ENCODE assay signal across 8 mouse cellular contexts in the genomic region with DNA sequence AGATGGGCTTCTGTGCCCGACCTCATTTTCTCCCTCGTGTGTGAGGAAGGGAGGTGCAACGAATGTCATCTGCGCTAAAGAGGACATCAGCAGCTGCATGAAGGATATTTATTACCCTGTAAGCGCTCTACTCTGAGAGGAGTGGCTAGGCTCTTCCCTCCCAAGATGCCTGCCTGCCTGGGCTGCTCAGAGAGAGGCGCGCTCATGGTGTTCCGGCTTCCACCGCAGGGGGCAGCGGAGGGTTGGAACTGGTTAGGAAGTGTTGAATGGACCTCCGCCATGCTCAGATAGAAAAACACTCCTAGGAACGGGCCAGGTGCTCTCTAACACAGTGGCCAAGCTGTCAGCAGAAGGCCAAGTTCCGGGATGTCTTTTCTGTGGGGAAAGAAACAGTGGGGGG. TPM values are rescaled to one million over a fixed set of nuclear protein-coding genes. Genes with fewer than 3 reads are reported as not detected.
A peak's percentile ranks its signal among the peaks of the same experiment; 100 is the strongest.
DNase-seq lines count a peak whose midpoint lies in the region; ATAC-seq and TF ChIP-seq lines count a peak whose summit lies in the region.

No protein-coding gene starts in this region.

- no peaks in the 10 kb centered on the region for H3K27me3 ChIP-seq in lung, embryonic 16.5 days (ENCODE audit: control insufficient read depth, insufficient read depth, low read depth, low read length)

- H3K4me2 ChIP-seq in lung, embryonic 16.5 days (ENCODE audit: low read depth, low read length) = peak overlapping the region; percentile 48

- H3K9me3 ChIP-seq in lung, embryonic 16.5 days (ENCODE audit: control insufficient read depth, low read length) = no peaks in the 10 kb centered on the region

- TF ChIP-seq CTCF in brain, embryonic 14.5 days (IDR thresholded peaks at IDR 0.05; ENCODE audit: borderline replicate concordance, extremely low read depth, insufficient read depth, insufficient read length) = peak; percentile 78

- H3K9ac ChIP-seq in lung, embryonic 16.5 days (ENCODE audit: low read length) = no peak overlapping the region

- TF ChIP-seq POLR2A in brain, embryonic 14.5 days (IDR thresholded peaks at IDR 0.05; ENCODE audit: borderline replicate concordance, extremely low read depth, insufficient read depth, insufficient read length, poor library complexity, severe bottlenecking) = no peak

- 4% methylated on average over 13 of the region's 13 CpGs for WGBS in lung, embryonic 16.5 days

- DNase-seq in NIH3T3 (ENCODE audit: low read depth) = peak; percentile 20
- DNase-seq in brain, embryonic 14.5 days (ENCODE audit: low read depth) = peak; percentile 91
- DNase-seq in heart, postnatal 4 days = peak; percentile 87
- peak; percentile 53 to 81 for DNase-seq in layer of hippocampus, adult 18-20 months (ENCODE audit: low spot score in 2 of 2)
- peak; percentile 92 for DNase-seq in retina, postnatal 1 day
- DNase-seq in MN1 (ENCODE audit: low spot score) = no peak

- H3K4me1 ChIP-seq in lung, embryonic 16.5 days (replicated peaks; ENCODE audit: control insufficient read depth, insufficient read depth, low read length) = peaks cover 3% of the 10 kb centered on the region; the same call in 1 of the 2 replicates

- 0 out of 2 replicates have a peak, but pooled peaks have one; percentile 52 for ATAC-seq in erythroid progenitor cell, adult 5-6 weeks (replicated peaks; ENCODE audit: low FRiP score, poor library complexity, severe bottlenecking)
- peak; percentile 66 for ATAC-seq in lung, embryonic 16.5 days (ENCODE audit: low read depth)

- no peak overlapping the region for H3K27ac ChIP-seq in lung, embryonic 16.5 days (ENCODE audit: low read length)

- H3K36me3 ChIP-seq in lung, embryonic 16.5 days (ENCODE audit: control insufficient read depth, insufficient read depth, low read length) = no peaks in the 10 kb centered on the region

- H3K4me3 ChIP-seq in lung, embryonic 16.5 days (ENCODE audit: low read length) = peak overlapping the region; percentile 10; the same call in 1 of the 2 replicates

RNA-seq across cellular contexts. Expression of a gene that starts 3.6 kb away (rescaled TPM):
- polyA plus RNA-seq in brain, embryonic 14.5 days (2012; rRNA removed) = 0.61 and 0.94 TPM in 2 replicates
- total RNA-seq in erythroid progenitor cell, adult 5-6 weeks (2015; ENCODE audit: low replicate concordance) = not detected in 2 replicates
- not detected in 2 replicates for total RNA-seq in erythroid progenitor cell, adult 5-6 weeks (2017; ENCODE audit: low replicate concordance)
- 1 to 10 TPM; 7.9 to 8.6 TPM for total RNA-seq in heart, postnatal 4 days (2021)
- total RNA-seq in layer of hippocampus, adult 18-20 months (2021) = 1 to 10 TPM; 1.3 to 2.3 TPM
- polyA plus RNA-seq in lung, embryonic 16.5 days (2015; fragmentation: Nextera tagmentation; extraction: Ambion mirVana) = 0.58 and 0.60 TPM in 2 replicates

RNA-seq across cellular contexts. Expression of a gene that starts 14.0 kb away (rescaled TPM):
- not detected in 2 replicates for polyA plus RNA-seq in brain, embryonic 14.5 days (2012; rRNA removed)
- not detected in 2 replicates for total RNA-seq in erythroid progenitor cell, adult 5-6 weeks (2015; ENCODE audit: low replicate concordance)
- not detected in 2 replicates for total RNA-seq in erythroid progenitor cell, adult 5-6 weeks (2017; ENCODE audit: low replicate concordance)
- total RNA-seq in heart, postnatal 4 days (2021) = not detected
- not detected for total RNA-seq in layer of hippocampus, adult 18-20 months (2021)
- polyA plus RNA-seq in lung, embryonic 16.5 days (2015; fragmentation: Nextera tagmentation; extraction: Ambion mirVana) = not detected in 2 replicates

RNA-seq across cellular contexts. Expression of a gene that starts 18.0 kb away (rescaled TPM):
- not detected in 2 replicates for polyA plus RNA-seq in brain, embryonic 14.5 days (2012; rRNA removed)
- not detected in 2 replicates for total RNA-seq in erythroid progenitor cell, adult 5-6 weeks (2015; ENCODE audit: low replicate concordance)
- total RNA-seq in erythroid progenitor cell, adult 5-6 weeks (2017; ENCODE audit: low replicate concordance) = not detected in 2 replicates
- total RNA-seq in heart, postnatal 4 days (2021) = under 1 TPM; 0.36 to 0.59 TPM
- total RNA-seq in layer of hippocampus, adult 18-20 months (2021) = not detected
- polyA plus RNA-seq in lung, embryonic 16.5 days (2015; fragmentation: Nextera tagmentation; extraction: Ambion mirVana) = not detected in 2 replicates

RNA-seq across cellular contexts. Expression of a gene that starts 54.0 kb away (rescaled TPM):
- 7.0 and 9.8 TPM in 2 replicates for polyA plus RNA-seq in brain, embryonic 14.5 days (2012; rRNA removed)
- total RNA-seq in erythroid progenitor cell, adult 5-6 weeks (2015; ENCODE audit: low replicate concordance) = not detected in 2 replicates
- 0.13 and 0.83 TPM in 2 replicates for total RNA-seq in erythroid progenitor cell, adult 5-6 weeks (2017; ENCODE audit: low replicate concordance)
- 1 to 10 TPM; 7.5 to 9.3 TPM for total RNA-seq in heart, postnatal 4 days (2021)
- total RNA-seq in layer of hippocampus, adult 18-20 months (2021) = 10 to 100 TPM; 10.9 to 13.1 TPM
- 3.1 TPM in 2 replicates for polyA plus RNA-seq in lung, embryonic 16.5 days (2015; fragmentation: Nextera tagmentation; extraction: Ambion mirVana)
